Mouse (Mus musculus): ENCODE results near the gene Tmem161a. TPM values are rescaled to one million over a fixed set of nuclear protein-coding genes. Genes with fewer than 3 reads are reported as not detected.
"Not testable (repeated sequence)": the region's sequence is repeated elsewhere in the genome, so short reads cannot be mapped to it uniquely, and the experiment has no call there.

The Tmem161a gene
- total and polyA plus RNA-seq, 3 experiments, result 48.5 to 73.6 (median 65.0) TPM

DNA sequence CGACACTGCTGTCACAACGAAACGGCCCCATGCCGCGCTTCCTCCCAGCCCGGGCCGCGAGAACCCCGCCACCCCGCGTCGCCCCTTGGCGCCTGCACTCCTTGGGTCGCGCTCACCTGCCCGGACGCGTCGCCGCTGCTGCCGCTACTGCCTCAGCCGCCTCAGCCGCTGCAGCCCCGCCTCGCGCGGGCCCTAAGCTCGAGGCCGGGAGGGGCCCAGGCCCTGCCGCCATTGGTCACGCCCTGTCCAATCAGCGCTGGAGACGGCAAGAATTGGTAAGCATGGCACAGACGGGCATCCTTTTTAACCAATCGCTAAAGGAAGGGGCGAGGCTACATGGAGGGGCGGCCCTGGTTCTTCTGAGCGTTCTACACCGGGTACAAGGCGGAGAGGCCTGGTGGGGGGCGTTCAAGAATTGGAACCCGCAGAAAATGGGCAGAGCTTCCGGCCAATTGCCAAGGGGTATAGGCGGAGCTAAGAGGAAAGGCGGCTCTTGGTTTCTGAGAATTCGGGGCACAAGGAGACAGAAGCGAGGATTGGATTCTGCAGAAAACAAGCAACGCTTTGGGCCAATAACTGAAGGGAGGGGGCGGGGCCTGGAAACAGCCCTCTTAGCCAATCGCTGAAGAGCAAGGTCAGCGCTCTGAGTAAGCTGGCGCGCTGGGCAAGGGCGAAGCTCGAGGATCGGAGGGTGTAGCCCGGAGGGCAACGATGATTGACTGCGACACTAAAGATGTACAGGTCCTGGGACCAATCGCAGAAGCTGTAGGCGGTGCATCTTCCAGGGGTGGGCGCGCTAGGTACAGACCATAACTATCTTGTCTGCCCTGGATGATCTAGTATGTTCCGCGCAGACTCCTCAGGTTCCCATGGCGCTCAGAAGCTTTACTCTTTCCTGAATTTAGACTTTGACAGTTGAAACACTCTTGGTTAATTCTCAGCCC is 40.2 kb downstream of the Tmem161a start, which contains the start of gene Slc25a42 (continued):
- TF ChIP-seq JUND (conservative IDR thresholded peaks at IDR 0.05; ENCODE audit: low read depth, low read length) (no peak), NELFE (IDR thresholded peaks at IDR 0.05; ENCODE audit: low read depth, low read length) (peak; percentile 73)

DNA sequence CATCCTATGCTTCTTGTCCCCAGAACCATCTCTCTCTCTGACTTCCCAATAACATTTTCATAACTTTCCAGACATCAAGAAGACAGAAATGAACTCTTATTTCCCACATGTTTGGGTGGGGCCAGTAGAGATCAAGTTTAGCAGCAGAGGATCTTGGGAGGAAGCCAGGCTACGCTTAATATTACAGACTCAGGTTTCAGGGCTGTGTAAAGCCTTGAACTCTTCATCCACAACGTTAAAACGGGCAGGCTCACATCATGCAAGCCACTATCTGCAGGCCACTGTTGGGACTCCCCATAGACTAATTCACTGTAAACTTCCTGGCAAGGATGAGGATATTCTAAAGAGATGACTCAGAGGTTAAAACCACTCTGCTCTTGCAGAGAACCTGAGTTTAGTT is 42.3 kb downstream of the Tmem161a start:
- Histone ChIP-seq H3K4me3 (replicated peaks in 1 of 3; ENCODE audit: low read depth in 2 of 3, low read length in 2 of 3, poor library complexity in 1 of 3) (no peak overlapping the region), H3K79me2 (replicated peaks; ENCODE audit: control insufficient read depth, extremely low read depth, insufficient read depth, poor library complexity, severe bottlenecking) (no peaks in the 10 kb centered on the region), H3K4me1 (ENCODE audit: control insufficient read depth in 1 of 2, insufficient read depth in 2 of 2) (peaks cover 18 to 49% of the 10 kb centered on the region in 2 experiments), H3K36me3 (replicated peaks in 1 of 2; ENCODE audit: control insufficient read depth in 1 of 2, insufficient read depth in 1 of 2, low read length in 1 of 2) (no peaks in the 10 kb centered on the region), H3K4me2 (ENCODE audit: insufficient read depth, low read depth, poor library complexity, severe bottlenecking) (no peak overlapping the region), H3K9ac (ENCODE audit: insufficient read depth, low read depth) (no peak overlapping the region), H3K9me3 (replicated peaks; ENCODE audit: low read length) (no peaks in the 10 kb centered on the region), H3K27ac (ENCODE audit: insufficient read depth, low read depth) (peak overlapping the region; percentile 19; the same call in 1 of the 2 replicates), H3K27me3 (replicated peaks) (no peaks in the 10 kb centered on the region)
- in situ Hi-C loops (cut with MboI; ENCODE audit: low pct_ligation_motif_present, low pct_unique_long_range_greater_than_20kb, low sequenced_read_pairs) (loop anchor here (5.0 kb wide), 1 partner anchor 42 kb away; the partner anchor contains the start of gene Tmem161a), dilution Hi-C loops (cut with MboI; ENCODE audit: extremely low pct_ligation_motif_present, extremely low pct_unique_long_range_greater_than_20kb, low sequenced_read_pairs) (no loop called here)
- TF ChIP-seq RAD21 (IDR thresholded peaks at IDR 0.05; ENCODE audit: low read depth, low read length), result no peak
- TF ChIP-seq JUND (conservative IDR thresholded peaks at IDR 0.05; ENCODE audit: low read depth, low read length), result no peak
- no peak for TF ChIP-seq SMC3 (IDR thresholded peaks at IDR 0.05; ENCODE audit: low read depth, low read length)
- TF ChIP-seq TBP (conservative IDR thresholded peaks at IDR 0.05; ENCODE audit: low read depth, low read length), result no peak
- TF ChIP-seq SIN3A (IDR thresholded peaks at IDR 0.05; ENCODE audit: low read length), result no peak
- TF ChIP-seq HCFC1 (IDR thresholded peaks at IDR 0.05; ENCODE audit: low read depth, low read length), result no peak
- no peak for TF ChIP-seq BHLHE40 (IDR thresholded peaks at IDR 0.05; ENCODE audit: low read depth, low read length)
- TF ChIP-seq USF2 (conservative IDR thresholded peaks at IDR 0.05; ENCODE audit: low read depth, low read length), result no peak
- no peak for TF ChIP-seq KAT2A (IDR thresholded peaks at IDR 0.05; ENCODE audit: insufficient replicate concordance, low read length)
- no peak for TF ChIP-seq MAZ (IDR thresholded peaks at IDR 0.05; ENCODE audit: low read depth, low read length)
- TF ChIP-seq CHD2 (IDR thresholded peaks at IDR 0.05; ENCODE audit: low read length), result no peak
- no peak for TF ChIP-seq CTCF (conservative IDR thresholded peaks at IDR 0.05 in 1 of 2, IDR thresholded peaks at IDR 0.05 in 1 of 2; ENCODE audit: low read depth in 2 of 2, low read length in 2 of 2)
- no peak for TF ChIP-seq POLR2AphosphoS2 (IDR thresholded peaks at IDR 0.05; ENCODE audit: low read depth, low read length)
- TF ChIP-seq RCOR1 (conservative IDR thresholded peaks at IDR 0.05; ENCODE audit: low read depth, low read length), result no peak
- TF ChIP-seq NELFE (IDR thresholded peaks at IDR 0.05; ENCODE audit: low read depth, low read length), result no peak
- peak; percentile 28 for DNase-seq (ENCODE audit: extremely low read depth)

DNA sequence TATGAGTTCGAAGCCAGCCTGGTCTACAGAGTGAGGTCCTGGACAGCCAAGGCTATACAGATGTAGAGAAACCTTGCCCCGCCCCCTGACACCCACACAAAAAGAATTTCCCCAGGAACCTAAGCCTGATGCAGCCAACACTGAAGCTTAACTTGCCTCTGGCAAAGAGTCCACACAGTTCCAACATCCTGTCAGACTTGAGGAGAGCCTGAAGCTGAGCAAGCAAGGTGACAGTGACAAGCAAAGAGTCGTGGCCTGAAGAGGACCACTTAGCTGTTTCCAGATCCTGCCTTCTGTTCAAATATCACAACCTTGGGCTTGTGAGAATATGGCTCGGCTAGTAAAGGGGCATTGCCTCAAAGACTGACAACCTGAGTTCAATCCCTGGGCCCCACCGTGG is 42.9 kb downstream of the Tmem161a start:
- H3K9me3 ChIP-seq (replicated peaks; ENCODE audit: low read length), result no peaks in the 10 kb centered on the region
- H3K4me1 ChIP-seq (ENCODE audit: control insufficient read depth in 1 of 2, insufficient read depth in 2 of 2), result peaks cover 18 to 48% of the 10 kb centered on the region in 2 experiments
- H3K36me3 ChIP-seq (replicated peaks in 1 of 2; ENCODE audit: control insufficient read depth in 1 of 2, insufficient read depth in 1 of 2, low read length in 1 of 2), result peaks cover 0 to 2% of the 10 kb centered on the region in 2 experiments
- H3K4me2 ChIP-seq (ENCODE audit: insufficient read depth, low read depth, poor library complexity, severe bottlenecking), result no peak overlapping the region
- DNase-seq (ENCODE audit: extremely low read depth), result no peak
- dilution Hi-C loops (cut with MboI; ENCODE audit: extremely low pct_ligation_motif_present, extremely low pct_unique_long_range_greater_than_20kb, low sequenced_read_pairs) (no loop called here), in situ Hi-C loops (cut with MboI; ENCODE audit: low pct_ligation_motif_present, low pct_unique_long_range_greater_than_20kb, low sequenced_read_pairs) (no loop called here)
- no peak overlapping the region for H3K9ac ChIP-seq (ENCODE audit: insufficient read depth, low read depth)
- no peaks in the 10 kb centered on the region for H3K79me2 ChIP-seq (replicated peaks; ENCODE audit: control insufficient read depth, extremely low read depth, insufficient read depth, poor library complexity, severe bottlenecking)
- TF ChIP-seq NELFE (IDR thresholded peaks at IDR 0.05; ENCODE audit: low read depth, low read length), result no peak
- no peak for TF ChIP-seq MAX (IDR thresholded peaks at IDR 0.05; ENCODE audit: low read length)
- no peak for TF ChIP-seq RCOR1 (conservative IDR thresholded peaks at IDR 0.05; ENCODE audit: low read depth, low read length)
- no peak for TF ChIP-seq MEF2A (IDR thresholded peaks at IDR 0.05; ENCODE audit: borderline replicate concordance, low read depth, low read length)
- no peak for TF ChIP-seq SIN3A (IDR thresholded peaks at IDR 0.05; ENCODE audit: low read length)
- no peak for TF ChIP-seq POLR2AphosphoS2 (IDR thresholded peaks at IDR 0.05; ENCODE audit: low read depth, low read length)
- TF ChIP-seq KAT2A (IDR thresholded peaks at IDR 0.05; ENCODE audit: insufficient replicate concordance, low read length), result no peak
- no peak for TF ChIP-seq ZNF384 (IDR thresholded peaks at IDR 0.05; ENCODE audit: low read depth, low read length)
- no peaks in the 10 kb centered on the region for H3K27me3 ChIP-seq (replicated peaks)
- H3K4me3 ChIP-seq (replicated peaks in 1 of 3; ENCODE audit: low read depth in 2 of 3, low read length in 2 of 3, poor library complexity in 1 of 3), result no peak overlapping the region
- H3K27ac ChIP-seq (ENCODE audit: insufficient read depth, low read depth), result no peak overlapping the region

- H3K79me2 ChIP-seq (replicated peaks; ENCODE audit: control insufficient read depth, extremely low read depth, insufficient read depth, poor library complexity, severe bottlenecking); dilution Hi-C loops (cut with MboI; ENCODE audit: extremely low pct_ligation_motif_present, extremely low pct_unique_long_range_greater_than_20kb, low sequenced_read_pairs); H3K9ac ChIP-seq (ENCODE audit: insufficient read depth, low read depth); H3K4me2 ChIP-seq (ENCODE audit: insufficient read depth, low read depth, poor library complexity, severe bottlenecking); H3K9me3 ChIP-seq (replicated peaks; ENCODE audit: low read length); DNase-seq (ENCODE audit: extremely low read depth); H3K4me3 ChIP-seq (replicated peaks in 1 of 3; ENCODE audit: low read depth in 2 of 3, low read length in 2 of 3, poor library complexity in 1 of 3); in situ Hi-C loops (cut with MboI; ENCODE audit: low pct_ligation_motif_present, low pct_unique_long_range_greater_than_20kb, low sequenced_read_pairs); H3K27me3 ChIP-seq (replicated peaks); H3K27ac ChIP-seq (ENCODE audit: insufficient read depth, low read depth): not testable (repeated sequence)
- H3K36me3 ChIP-seq (replicated peaks in 1 of 2; ENCODE audit: control insufficient read depth in 1 of 2, insufficient read depth in 1 of 2, low read length in 1 of 2), result peaks cover 0 to 11% of the 10 kb centered on the region in 2 experiments
- peaks cover 10 to 37% of the 10 kb centered on the region in 2 experiments for H3K4me1 ChIP-seq (ENCODE audit: control insufficient read depth in 1 of 2, insufficient read depth in 2 of 2)
Measured at GRCm38 (mm10) chr8:70216161-70216560, 44.0 kb downstream of the Tmem161a start.
